Mouse (Mus musculus) liver, embryonic 14.5 days (tissue): ENCODE measurements at regions not wholly inside any gene's neighbourhood (a gene's known extent, or its start where the extent isn't known, plus 50 kb on each side); places are given as distances from the start of the nearest gene placed in this dataset.

Experiments used
- ATAC-seq: fragments of 200-750 bp; cut with Nextera tagmentation; 2 replicates; pipeline ENCODE4 v1.8.0; 2017; ENCODE audit warnings: moderate number of reproducible peaks, mild to moderate bottlenecking, moderate library complexity; ENCODE audit not compliant: insufficient read depth
- DNase-seq, 3 experiments: peaks; one replicate each; pipeline ENCODE4 v3.0.0-alpha.2; 2012 to 2013; ENCODE audit warnings: low read depth in 3 of 3, low spot score in 3 of 3
- H3K27ac ChIP-seq: fragments of 300-500 bp; sonication (generic); 2 replicates; pipeline ENCODE4 v1.5.1; 2014; ENCODE audit warnings: moderate library complexity, mild to moderate bottlenecking, control low read depth, inconsistent platforms
- H3K27me3 ChIP-seq: fragments of 300-500 bp; sonication (generic); 2 replicates; pipeline ENCODE4 v1.6.1; 2014; ENCODE audit warnings: mild to moderate bottlenecking, low read length, moderate library complexity; ENCODE audit not compliant: control insufficient read depth, insufficient read depth
- H3K36me3 ChIP-seq: fragments of 300-500 bp; sonication (generic); replicated peaks from 2 replicates; pipeline ENCODE4 v1.6.1; 2014; ENCODE audit warnings: low read depth; ENCODE audit not compliant: control insufficient read depth, insufficient read depth
- H3K4me1 ChIP-seq, 2 experiments: fragments of 200-500 bp in 1 of 2; fragments of 300-500 bp in 1 of 2; sonication (generic) in 1 of 2; replicated peaks; 2 replicates each; pipeline ENCODE4 v1.6.1; 2012 to 2014; ENCODE audit warnings: antibody characterized with exemption in 1 of 2, inconsistent platforms in 1 of 2, low read length in 1 of 2; ENCODE audit not compliant: control insufficient read depth in 2 of 2, insufficient read depth in 2 of 2
- H3K4me2 ChIP-seq: fragments of 300-500 bp; sonication (generic); 2 replicates; pipeline ENCODE4 v1.6.1; 2014; ENCODE audit warnings: low read depth, mild to moderate bottlenecking, control low read depth, moderate library complexity
- H3K4me3 ChIP-seq, 2 experiments: fragments of 200-500 bp in 1 of 2; fragments of 300-500 bp in 1 of 2; sonication (generic) in 1 of 2; 2 replicates each; pipeline ENCODE4 v1.5.1; 2012 to 2014; ENCODE audit warnings: low read depth in 2 of 2, low read length in 2 of 2, mild to moderate bottlenecking in 2 of 2, control low read depth in 1 of 2, inconsistent platforms in 1 of 2, moderate library complexity in 1 of 2; ENCODE audit not compliant: insufficient read depth in 1 of 2
- H3K9ac ChIP-seq: fragments of 300-500 bp; sonication (generic); replicated peaks from 2 replicates; pipeline ENCODE4 v1.6.1; 2014; ENCODE audit warnings: mild to moderate bottlenecking, control low read depth, moderate library complexity
- H3K9me3 ChIP-seq: fragments of 300-500 bp; sonication (generic); 2 replicates; pipeline ENCODE4 v1.6.1; 2016; ENCODE audit warnings: low read length, mixed read lengths; ENCODE audit not compliant: control insufficient read depth
- CTCF ChIP-seq: IDR thresholded peaks from 2 replicates; pipeline ENCODE4 v1.5.1; 2016; ENCODE audit warnings: antibody characterized with exemption, low read depth, control low read depth
- EP300 ChIP-seq: IDR thresholded peaks from 2 replicates; pipeline ENCODE4 v1.6.1; 2016; ENCODE audit warnings: antibody characterized with exemption, low read depth
- WGBS: fragments of 180-500 bp; shearing (Covaris S2); extraction: QIAGEN DNeasy Blood & Tissue Kit; methylation state at CpG from one replicate; pipeline ENCODE4 v1.1.7; 2014; ENCODE audit not compliant: insufficient replicate concordance; 5-methylcytosine and 5-hydroxymethylcytosine counted together

DNA sequence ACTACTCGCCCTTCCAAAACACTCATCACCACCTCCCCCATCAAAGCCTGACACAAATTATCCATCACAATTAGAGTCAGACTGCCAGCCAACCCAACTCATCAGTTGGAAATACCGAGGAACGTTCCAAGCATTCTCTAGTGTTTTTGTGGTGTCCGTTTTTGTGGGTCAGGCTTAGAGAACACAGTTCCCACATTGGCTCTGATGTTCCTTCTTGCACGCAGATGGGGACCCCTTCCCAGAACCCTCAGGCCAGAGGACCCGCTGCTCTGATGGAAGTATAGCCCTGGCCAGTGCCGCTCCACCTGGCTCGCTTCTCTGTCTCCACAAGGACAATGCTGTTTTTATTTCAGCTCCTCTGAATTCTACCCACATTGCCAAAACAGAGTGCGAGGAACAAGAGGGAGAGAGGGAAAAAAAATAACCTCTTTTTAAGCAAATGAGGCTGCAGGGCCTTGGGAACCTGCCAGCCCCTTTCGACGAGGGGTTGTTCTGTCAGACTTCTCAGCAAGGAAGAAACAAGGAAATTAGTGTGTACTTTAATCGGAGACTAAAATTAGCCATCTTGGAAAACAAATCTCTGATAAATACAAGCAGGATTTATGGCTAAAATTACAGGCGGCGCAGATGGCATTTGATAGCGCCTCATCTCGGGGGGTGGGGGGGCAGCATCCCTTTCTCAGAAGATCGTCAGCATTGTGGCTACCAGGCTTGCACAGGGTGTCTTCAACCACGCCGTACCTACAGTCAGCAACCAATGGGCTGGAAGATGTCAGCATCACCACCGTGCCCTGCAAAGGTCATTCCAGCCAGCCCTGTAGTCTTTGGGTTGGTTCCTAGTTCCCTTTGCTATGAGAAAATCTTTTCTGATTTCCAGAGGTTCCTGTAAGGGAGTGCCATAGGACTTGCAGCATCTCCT is 191.4 kb upstream of the Zdhhc25 start:
- H3K4me1 ChIP-seq: no peaks in the 10 kb centered on the region
- no peak overlapping the region for H3K27ac ChIP-seq
- no peak for TF ChIP-seq CTCF
- no peak for TF ChIP-seq EP300
- no peak overlapping the region for H3K4me3 ChIP-seq
- no peak for DNase-seq
- ATAC-seq: no peak
- no peaks in the 10 kb centered on the region; the same call in 1 of the 2 replicates for H3K9me3 ChIP-seq
- H3K9ac ChIP-seq: no peak overlapping the region
- no peaks in the 10 kb centered on the region for H3K36me3 ChIP-seq
- H3K27me3 ChIP-seq: no peaks in the 10 kb centered on the region
- 68% methylated on average over 20 of the region's 20 CpGs for WGBS
- no peak overlapping the region for H3K4me2 ChIP-seq

GRCm38 (mm10) chr15:88414206-88414605 is 185.9 kb upstream of the Zdhhc25 start:
- Histone ChIP-seq H3K4me1 (no peaks in the 10 kb centered on the region), H3K27me3 (no peaks in the 10 kb centered on the region), H3K27ac (no peak overlapping the region), H3K9me3 (no peaks in the 10 kb centered on the region; the same call in 1 of the 2 replicates), H3K36me3 (no peaks in the 10 kb centered on the region), H3K4me3 (no peak overlapping the region), H3K9ac (no peak overlapping the region), H3K4me2 (no peak overlapping the region)
- DNase-seq (no peak), ATAC-seq (no peak)
- TF ChIP-seq EP300 (no peak), CTCF (no peak)
- 52% methylated on average over 4 of the region's 4 CpGs for WGBS

DNA sequence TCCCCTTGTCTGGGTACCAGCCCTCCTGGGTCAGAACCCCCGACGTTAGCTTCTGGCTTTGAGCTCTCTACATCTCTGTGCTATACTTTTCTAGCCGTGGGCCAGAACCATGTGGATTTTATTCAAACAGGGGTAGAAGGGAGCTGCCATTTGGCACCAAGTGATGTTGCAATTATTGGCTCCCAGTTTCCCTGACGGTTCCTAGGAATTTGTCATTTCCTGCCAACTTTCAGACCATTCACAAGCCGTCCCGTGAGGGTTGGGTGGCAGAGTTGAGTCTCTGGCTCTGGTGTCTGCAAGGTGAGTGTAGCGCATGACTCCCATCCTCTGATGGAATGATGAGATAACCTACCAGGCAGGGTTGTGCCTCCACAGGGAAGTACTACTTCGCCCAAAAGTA is 181.2 kb upstream of the Zdhhc25 start:
- no peaks in the 10 kb centered on the region for H3K36me3 ChIP-seq
- WGBS: 50% methylated on average over 8 of the region's 8 CpGs
- TF ChIP-seq CTCF (no peak), EP300 (no peak)
- H3K27me3 ChIP-seq: no peaks in the 10 kb centered on the region
- H3K4me2 ChIP-seq: no peak overlapping the region
- DNase-seq (no peak), ATAC-seq (no peak)
- H3K4me3 ChIP-seq: no peak overlapping the region
- H3K9me3 ChIP-seq: peaks cover 6% of the 10 kb centered on the region
- no peak overlapping the region for H3K27ac ChIP-seq
- H3K9ac ChIP-seq: no peak overlapping the region
- H3K4me1 ChIP-seq: no peaks in the 10 kb centered on the region

- no peaks in the 10 kb centered on the region for H3K36me3 ChIP-seq
- peaks cover 16% of the 10 kb centered on the region for H3K9me3 ChIP-seq
- 64% methylated on average over 7 of the region's 7 CpGs for WGBS
- no peaks in the 10 kb centered on the region for H3K27me3 ChIP-seq
- H3K27ac ChIP-seq: no peak overlapping the region
- no peak overlapping the region for H3K4me3 ChIP-seq
- no peak overlapping the region for H3K9ac ChIP-seq
- no peaks in the 10 kb centered on the region for H3K4me1 ChIP-seq
- ATAC-seq (no peak), DNase-seq (no peak)
- H3K4me2 ChIP-seq: no peak overlapping the region
- TF ChIP-seq CTCF (no peak), EP300 (no peak)
Observed at GRCm38 (mm10) chr15:88428441-88428840, 171.7 kb upstream of the Zdhhc25 start.

DNA sequence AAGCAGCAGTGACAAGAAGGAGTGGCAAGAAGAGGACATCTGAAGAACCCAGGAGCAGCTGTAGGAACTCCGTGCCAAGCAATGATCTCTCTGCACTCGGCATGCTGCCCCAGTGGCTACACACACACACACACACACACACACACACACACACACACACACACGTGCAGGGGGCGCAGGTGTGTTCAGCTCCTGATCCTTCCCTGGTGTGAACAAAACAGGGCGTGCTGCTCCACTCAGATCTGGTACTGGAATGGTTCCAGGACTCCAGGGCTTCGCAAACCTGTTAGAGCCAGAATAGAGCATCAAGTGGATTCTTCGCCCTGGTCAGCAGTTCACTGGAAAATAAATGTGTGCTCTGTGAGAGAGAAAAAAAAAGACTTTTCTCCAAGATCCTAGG is 169.2 kb upstream of the Zdhhc25 start:
- ATAC-seq (no peak), DNase-seq (no peak)
- Histone ChIP-seq H3K36me3 (no peaks in the 10 kb centered on the region), H3K4me2 (no peak overlapping the region), H3K27ac (no peak overlapping the region), H3K9me3 (peaks cover 14% of the 10 kb centered on the region), H3K27me3 (no peaks in the 10 kb centered on the region), H3K4me3 (no peak overlapping the region), H3K4me1 (no peaks in the 10 kb centered on the region), H3K9ac (no peak overlapping the region)
- 61% methylated on average over 7 of the region's 7 CpGs for WGBS
- TF ChIP-seq CTCF: no peak
- TF ChIP-seq EP300: no peak
